Mouse (Mus musculus) right cerebral cortex, postnatal 4 days (tissue): Measurements from ENCODE around the gene Ptpn18.

Experiments
- DNase-seq: peaks from one replicate; pipeline ENCODE4 v3.0.0-alpha.2; 2022

Ptpn18 gene

DNA sequence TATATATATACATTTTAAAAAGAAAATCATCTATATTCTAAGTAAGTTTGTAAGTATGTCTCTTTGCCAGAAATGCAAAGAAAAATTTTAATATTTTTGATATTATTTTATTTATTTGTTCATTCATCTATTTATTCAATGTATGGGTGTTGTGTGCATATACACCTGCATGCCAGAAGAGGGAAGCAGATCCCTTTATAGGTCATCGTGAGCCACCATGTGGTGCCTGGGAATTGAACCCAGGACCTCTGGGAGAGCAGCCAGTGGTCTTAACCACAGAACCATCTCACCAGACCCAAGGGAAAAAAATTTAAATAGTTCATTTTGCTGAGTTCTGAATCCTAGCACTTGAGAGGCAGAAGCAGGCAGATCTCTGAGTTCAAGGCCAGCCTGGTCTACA lies 58.7 kb downstream of the Ptpn18 start:
- no peak for DNase-seq

DNA sequence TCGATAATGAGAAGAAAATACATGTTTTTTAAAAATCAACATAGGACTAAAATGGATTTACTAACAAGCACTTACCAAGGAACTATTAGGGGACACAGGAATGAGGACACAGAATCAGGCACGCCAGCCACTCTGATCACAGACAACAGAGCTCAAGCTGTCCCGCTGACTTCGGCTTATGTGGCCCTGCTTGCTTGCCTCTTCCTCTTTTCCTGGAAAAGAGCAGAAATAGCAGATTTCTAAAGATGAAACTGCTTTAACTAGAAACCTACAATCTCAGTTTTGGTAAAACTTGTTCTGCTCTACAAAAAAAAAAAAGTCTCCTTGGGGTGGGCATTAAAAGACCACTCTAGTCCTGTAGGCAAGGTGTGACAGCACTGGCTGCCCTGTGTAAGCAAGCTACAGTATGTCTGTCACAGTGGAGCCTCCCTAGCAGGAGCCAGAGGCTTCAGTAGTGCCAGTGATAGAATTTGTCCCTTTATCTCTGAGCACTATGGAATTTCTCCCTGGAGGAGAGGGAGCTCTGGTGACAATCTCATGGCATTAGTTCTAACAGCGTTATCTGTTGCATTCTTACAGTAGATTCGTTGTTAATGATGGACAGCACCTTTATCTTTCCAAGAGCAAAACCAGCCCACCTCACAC lies 62.8 kb downstream of the Ptpn18 start:
- DNase-seq = no peak

DNA sequence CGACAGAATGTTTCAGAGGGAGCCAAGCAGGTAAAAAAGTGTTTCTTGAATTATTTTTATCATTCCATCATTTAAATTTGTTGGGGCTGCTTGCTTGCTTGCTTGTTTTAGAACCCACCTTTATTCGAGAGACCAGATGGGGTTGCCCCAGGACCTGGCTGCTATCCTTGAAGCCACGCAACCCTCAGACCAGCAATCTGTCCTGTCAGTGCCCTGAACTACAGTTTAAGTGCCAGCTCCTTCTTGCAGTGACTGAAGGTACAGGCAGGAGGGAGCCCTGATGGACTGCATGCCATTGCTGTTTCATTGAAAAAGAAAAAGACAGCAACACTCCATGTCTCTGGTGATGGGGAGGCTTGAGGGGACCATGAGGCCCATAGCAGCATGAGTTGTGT lies 63.3 kb downstream of the Ptpn18 start:
- no peak for DNase-seq

DNA sequence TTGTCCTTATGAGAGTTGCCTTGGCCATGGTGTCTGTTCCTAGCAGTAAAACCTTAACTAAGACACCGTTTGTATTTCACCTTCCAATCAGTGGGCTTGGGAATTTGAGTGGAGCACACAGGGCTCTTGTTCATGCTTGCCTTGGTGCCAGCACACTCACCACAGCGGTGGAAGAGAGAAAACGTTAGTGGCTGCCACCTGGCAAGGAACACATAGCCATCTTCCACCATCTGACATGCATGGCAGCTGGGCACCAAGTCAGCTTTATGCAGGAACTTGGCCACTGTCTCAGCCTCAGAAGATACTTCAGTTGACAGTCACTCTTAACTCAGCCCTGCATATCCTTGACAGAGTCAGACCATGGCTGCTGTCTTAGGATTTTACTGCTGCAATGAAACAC lies 64.1 kb downstream of the Ptpn18 start:
- DNase-seq = no peak
